Mouse (Mus musculus): ENCODE measurements around the gene Stx17. TPM values are rescaled to one million over a fixed set of nuclear protein-coding genes. Genes with fewer than 3 reads are reported as not detected.

The Stx17 gene
- total and polyA plus RNA-seq, 2 experiments from 2014 or later, result 22.5 to 29.8 TPM

- no peaks in the 10 kb centered on the region for H3K9me3 ChIP-seq (ENCODE audit: low read length)
- no peaks in the 10 kb centered on the region for H3K4me1 ChIP-seq (ENCODE audit: insufficient read depth)
- no peak overlapping the region for H3K4me3 ChIP-seq (ENCODE audit: low read depth, low read length)
- no peak overlapping the region for H3K27ac ChIP-seq (ENCODE audit: low read depth, low read length)
- H3K36me3 ChIP-seq (ENCODE audit: insufficient read depth), result no peaks in the 10 kb centered on the region
- no peaks in the 10 kb centered on the region for H3K27me3 ChIP-seq (ENCODE audit: insufficient read depth, low read length)
- no peak overlapping the region for H3K4me2 ChIP-seq (ENCODE audit: low read depth)
- DNase-seq (no peak), ATAC-seq (no peak)
- no peak; the same call in 1 of the 2 replicates for TF ChIP-seq CTCF (IDR thresholded peaks at IDR 0.05; ENCODE audit: low read depth)
- WGBS, result 72% methylated on average over 4 of the region's 4 CpGs
- no peak overlapping the region for H3K9ac ChIP-seq
Measured at GRCm38 (mm10) chr4:48116191-48116590, 8.5 kb upstream of the Stx17 start.

GRCm38 (mm10) chr4:48124416-48124772, 321 bp upstream of the Stx17 start:
- Histone ChIP-seq H3K4me2 (ENCODE audit: low read depth) (peak overlapping the region; percentile 82), H3K9me3 (ENCODE audit: low read length) (no peaks in the 10 kb centered on the region), H3K4me3 (ENCODE audit: low read depth, low read length) (peak overlapping the region; percentile 62), H3K4me1 (ENCODE audit: insufficient read depth) (no peaks in the 10 kb centered on the region), H3K9ac (no peak overlapping the region), H3K27me3 (ENCODE audit: insufficient read depth, low read length) (no peaks in the 10 kb centered on the region), H3K27ac (ENCODE audit: low read depth, low read length) (no peak overlapping the region), H3K36me3 (ENCODE audit: insufficient read depth) (no peaks in the 10 kb centered on the region)
- ATAC-seq, result peak; percentile 72
- TF ChIP-seq CTCF (IDR thresholded peaks at IDR 0.05; ENCODE audit: low read depth), result no peak
- DNase-seq, result no peak
- WGBS, result 2% methylated on average over 9 of the region's 9 CpGs

- TF ChIP-seq CTCF (IDR thresholded peaks at IDR 0.05; ENCODE audit: low read depth), result no peak
- no peak overlapping the region for H3K27ac ChIP-seq (ENCODE audit: low read depth, low read length)
- no peaks in the 10 kb centered on the region for H3K9me3 ChIP-seq (ENCODE audit: low read length)
- DNase-seq, result no peak
- no peaks in the 10 kb centered on the region for H3K27me3 ChIP-seq (ENCODE audit: insufficient read depth, low read length)
- no peaks in the 10 kb centered on the region for H3K4me1 ChIP-seq (ENCODE audit: insufficient read depth)
- no peak overlapping the region for H3K4me2 ChIP-seq (ENCODE audit: low read depth)
- no peak overlapping the region for H3K9ac ChIP-seq
- WGBS, result 83% methylated on average over 6 of the region's 6 CpGs
- H3K36me3 ChIP-seq (ENCODE audit: insufficient read depth), result peaks cover 15% of the 10 kb centered on the region; the same call in 1 of the 2 replicates
- no peak for ATAC-seq
- H3K4me3 ChIP-seq (ENCODE audit: low read depth, low read length), result no peak overlapping the region
Measured at GRCm38 (mm10) chr4:48130314-48130713, 5.6 kb downstream of the Stx17 start.

- no peaks in the 10 kb centered on the region for H3K4me1 ChIP-seq (ENCODE audit: insufficient read depth)
- H3K9me3 ChIP-seq (ENCODE audit: low read length), result no peaks in the 10 kb centered on the region
- H3K9ac ChIP-seq, result no peak overlapping the region
- H3K4me3 ChIP-seq (ENCODE audit: low read depth, low read length), result no peak overlapping the region
- TF ChIP-seq CTCF (IDR thresholded peaks at IDR 0.05; ENCODE audit: low read depth), result no peak
- ATAC-seq, result no peak
- no peak overlapping the region for H3K4me2 ChIP-seq (ENCODE audit: low read depth)
- peaks cover 19% of the 10 kb centered on the region; the same call in 1 of the 2 replicates for H3K36me3 ChIP-seq (ENCODE audit: insufficient read depth)
- WGBS, result 96% methylated on average over 9 of the region's 9 CpGs
- DNase-seq, result no peak
- no peaks in the 10 kb centered on the region for H3K27me3 ChIP-seq (ENCODE audit: insufficient read depth, low read length)
- no peak overlapping the region for H3K27ac ChIP-seq (ENCODE audit: low read depth, low read length)
Measured at GRCm38 (mm10) chr4:48131606-48132005, 6.9 kb downstream of the Stx17 start.

GRCm38 (mm10) chr4:48132721-48133120, 8.0 kb downstream of the Stx17 start:
- no peak for TF ChIP-seq CTCF (IDR thresholded peaks at IDR 0.05; ENCODE audit: low read depth)

GRCm38 (mm10) chr4:48149492-48149891, 24.8 kb downstream of the Stx17 start:
- Histone ChIP-seq H3K9me3 (ENCODE audit: low read length) (no peaks in the 10 kb centered on the region), H3K4me1 (ENCODE audit: insufficient read depth) (no peaks in the 10 kb centered on the region), H3K4me2 (ENCODE audit: low read depth) (no peak overlapping the region), H3K9ac (no peak overlapping the region), H3K4me3 (ENCODE audit: low read depth, low read length) (no peak overlapping the region), H3K27me3 (ENCODE audit: insufficient read depth, low read length) (no peaks in the 10 kb centered on the region), H3K36me3 (ENCODE audit: insufficient read depth) (no peaks in the 10 kb centered on the region; the same call in 1 of the 2 replicates), H3K27ac (ENCODE audit: low read depth, low read length) (no peak overlapping the region)
- 97% methylated on average over 2 of the region's 2 CpGs for WGBS
- ATAC-seq (no peak), DNase-seq (no peak)
- TF ChIP-seq CTCF (IDR thresholded peaks at IDR 0.05; ENCODE audit: low read depth), result no peak

More at GRCm38 (mm10) chr4:48132721-48133120, 8.0 kb downstream of the Stx17 start:
- ATAC-seq, result no peak
- H3K36me3 ChIP-seq (ENCODE audit: insufficient read depth), result peaks cover 19% of the 10 kb centered on the region; the same call in 1 of the 2 replicates
- no peak overlapping the region for H3K27ac ChIP-seq (ENCODE audit: low read depth, low read length)
- no peak overlapping the region for H3K9ac ChIP-seq
- no peaks in the 10 kb centered on the region for H3K9me3 ChIP-seq (ENCODE audit: low read length)
- H3K4me1 ChIP-seq (ENCODE audit: insufficient read depth), result no peaks in the 10 kb centered on the region
- no peak overlapping the region for H3K4me3 ChIP-seq (ENCODE audit: low read depth, low read length)
- H3K4me2 ChIP-seq (ENCODE audit: low read depth), result no peak overlapping the region
- no peaks in the 10 kb centered on the region for H3K27me3 ChIP-seq (ENCODE audit: insufficient read depth, low read length)
- WGBS, result 89% methylated on average over 3 of the region's 3 CpGs
- DNase-seq, result no peak

GRCm38 (mm10) chr4:48153229-48153628, 28.5 kb downstream of the Stx17 start:
- ATAC-seq, result no peak
- no peak overlapping the region for H3K27ac ChIP-seq (ENCODE audit: low read depth, low read length)
- no peak for TF ChIP-seq CTCF (IDR thresholded peaks at IDR 0.05; ENCODE audit: low read depth)
- H3K4me3 ChIP-seq (ENCODE audit: low read depth, low read length), result no peak overlapping the region
- H3K36me3 ChIP-seq (ENCODE audit: insufficient read depth), result no peaks in the 10 kb centered on the region; the same call in 1 of the 2 replicates
- no peak overlapping the region for H3K4me2 ChIP-seq (ENCODE audit: low read depth)
- no peaks in the 10 kb centered on the region for H3K4me1 ChIP-seq (ENCODE audit: insufficient read depth)
- H3K9ac ChIP-seq, result no peak overlapping the region
- H3K27me3 ChIP-seq (ENCODE audit: insufficient read depth, low read length), result no peaks in the 10 kb centered on the region
- H3K9me3 ChIP-seq (ENCODE audit: low read length), result no peaks in the 10 kb centered on the region
- no peak for DNase-seq
- WGBS, result 85% methylated on average over 5 of the region's 5 CpGs
